Mouse (Mus musculus) cerebellum, adult 18-20 months (tissue): ENCODE measurements around the gene Adam3.

Experiments
- DNase-seq, 2 experiments: peaks; one replicate each; pipeline ENCODE4 v3.0.0; 2021

Adam3 gene

DNA sequence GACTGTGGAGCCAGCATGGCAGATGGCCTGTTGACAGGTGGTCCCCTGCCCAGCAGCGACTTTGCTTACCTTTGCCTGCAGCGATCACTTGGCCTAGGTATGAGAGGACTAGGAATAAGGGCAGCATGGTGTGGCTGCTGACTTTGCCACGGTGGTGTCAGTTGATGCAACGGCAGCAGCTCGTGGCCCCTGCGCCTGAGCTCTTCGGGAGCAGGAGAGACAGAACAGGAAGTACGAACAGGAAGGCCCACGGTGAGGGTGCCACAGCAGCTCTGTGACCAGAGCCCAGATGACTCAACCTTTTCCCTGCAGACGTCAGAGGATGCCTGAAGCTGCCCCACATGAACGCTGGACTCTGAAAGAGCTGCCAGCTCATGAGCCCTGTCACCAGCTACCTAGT is at the start of gene Adam3:
Adam3 (minus strand) TSS at position 223 of the 400 bp plus-strand sequence.
- no peak for DNase-seq

DNA sequence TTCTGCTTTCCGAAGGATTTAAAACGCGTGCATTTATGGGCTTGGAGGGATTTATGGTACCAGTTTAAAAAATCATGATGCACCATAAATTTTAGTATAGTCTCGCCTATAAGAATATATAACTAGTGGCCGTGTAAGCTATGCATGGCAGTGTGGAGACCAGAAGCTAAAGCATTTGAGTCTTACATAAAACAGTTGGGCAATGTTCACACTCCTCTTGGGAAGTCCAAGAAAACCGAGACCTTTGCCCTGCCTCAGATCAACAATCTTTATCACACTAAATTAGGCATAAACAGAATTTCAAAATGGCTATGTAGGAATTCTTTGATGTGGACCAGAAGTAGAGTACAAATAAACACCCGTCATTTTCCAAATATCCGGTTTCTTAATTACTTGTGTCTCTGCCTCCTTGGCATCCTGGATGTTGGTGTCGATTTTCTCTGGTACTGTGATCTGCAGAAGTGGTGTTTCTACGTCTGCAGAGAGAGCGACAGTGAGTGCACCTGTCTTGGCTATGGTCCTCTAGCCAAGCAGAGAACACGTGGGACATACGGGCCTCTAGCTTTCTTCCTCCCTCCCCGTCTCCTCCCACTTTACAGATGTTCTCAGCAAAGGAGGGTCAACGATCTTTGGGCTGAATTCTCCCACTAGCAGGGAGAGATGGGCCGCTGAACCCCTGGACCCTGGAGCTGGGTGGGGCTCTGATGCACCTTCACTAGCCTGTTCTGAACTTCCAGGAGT is 596 bp downstream of the Adam3 start:
- no peak for DNase-seq
